Mouse (Mus musculus) lung, postnatal 0 days (tissue): ENCODE measurements around the gene Rsph4a. TPM values are rescaled to one million over a fixed set of nuclear protein-coding genes. Genes with fewer than 3 reads are reported as not detected.

Experiments used
- ATAC-seq: fragments of 200-750 bp; cut with Nextera tagmentation; 2 replicates; pipeline ENCODE4 v1.8.0; 2017; ENCODE audit warnings: moderate library complexity
- DNase-seq: peaks from one replicate; pipeline ENCODE4 v3.0.0-alpha.2; 2016; ENCODE audit warnings: low spot score
- H3K27ac ChIP-seq: fragments of 300-500 bp; sonication (generic); 2 replicates; pipeline ENCODE4 v1.5.1; 2014; ENCODE audit warnings: antibody characterized with exemption, mild to moderate bottlenecking, low read length, mixed read lengths
- H3K27me3 ChIP-seq: fragments of 300-500 bp; sonication (generic); replicated peaks from 2 replicates; pipeline ENCODE4 v1.6.1; 2014; ENCODE audit warnings: low read length, mixed read lengths; ENCODE audit not compliant: insufficient read depth
- H3K36me3 ChIP-seq: fragments of 300-500 bp; sonication (generic); 2 replicates; pipeline ENCODE4 v1.6.1; 2014; ENCODE audit warnings: low read length, mixed read lengths; ENCODE audit not compliant: insufficient read depth
- H3K4me1 ChIP-seq: fragments of 300-500 bp; sonication (generic); 2 replicates; pipeline ENCODE4 v1.6.1; 2014; ENCODE audit warnings: antibody characterized with exemption, low read depth, low read length, mixed read lengths; ENCODE audit not compliant: insufficient read depth
- H3K4me2 ChIP-seq: fragments of 300-500 bp; sonication (generic); replicated peaks from 2 replicates; pipeline ENCODE4 v1.6.1; 2014; ENCODE audit warnings: low read depth, mild to moderate bottlenecking, low read length, moderate library complexity, mixed read lengths
- H3K4me3 ChIP-seq: fragments of 300-500 bp; sonication (generic); 2 replicates; pipeline ENCODE4 v1.5.1; 2014; ENCODE audit warnings: low read depth, low read length
- H3K9ac ChIP-seq: fragments of 300-500 bp; sonication (generic); replicated peaks from 2 replicates; pipeline ENCODE4 v1.6.1; 2014; ENCODE audit warnings: low read depth, mild to moderate bottlenecking
- H3K9me3 ChIP-seq: fragments of 300-500 bp; sonication (generic); 2 replicates; pipeline ENCODE4 v1.6.1; 2016; ENCODE audit warnings: low read length, mixed read lengths
- CTCF ChIP-seq: IDR thresholded peaks from 2 replicates; pipeline ENCODE4 v1.5.1; 2016; ENCODE audit warnings: antibody characterized with exemption, mild to moderate bottlenecking
- EP300 ChIP-seq: IDR thresholded peaks from 2 replicates; pipeline ENCODE4 v1.6.1; 2016; ENCODE audit warnings: antibody characterized with exemption, mild to moderate bottlenecking, control low read depth
- WGBS: fragments of 180-500 bp; shearing (Covaris S2); extraction: QIAGEN DNeasy Blood & Tissue Kit; methylation state at CpG from one replicate; pipeline ENCODE4 v1.1.7; 2014; 5-methylcytosine and 5-hydroxymethylcytosine counted together
- polyA plus RNA-seq: library from polyadenylated mRNA; unstranded; fragments of >200 nt; fragmentation: Nextera tagmentation; extraction: Ambion mirVana; gene quantifications from 2 replicates; pipeline ENCODE4 v1.2.1, GENCODE M21; 2015

The Rsph4a gene
- polyA plus RNA-seq, 1 experiment from 2014 or later = 2.1 TPM

- DNase-seq (no peak), ATAC-seq (no peak)
- TF ChIP-seq EP300 (no peak), CTCF (no peak)
- Histone ChIP-seq H3K9me3 (no peaks in the 10 kb centered on the region), H3K4me1 (no peaks in the 10 kb centered on the region), H3K27ac (no peak overlapping the region), H3K9ac (no peak overlapping the region), H3K4me2 (peak overlapping the region; percentile 52), H3K36me3 (no peaks in the 10 kb centered on the region), H3K27me3 (no peaks in the 10 kb centered on the region), H3K4me3 (peak overlapping the region; percentile 18; the same call in 1 of the 2 replicates)
- 5% methylated on average over 6 of the region's 6 CpGs for WGBS
Measured at GRCm38 (mm10) chr10:33905489-33905888, 578 bp downstream of the Rsph4a start.

GRCm38 (mm10) chr10:33940702-33941101, 35.8 kb downstream of the Rsph4a start:
- no peak overlapping the region for H3K27ac ChIP-seq
- no peaks in the 10 kb centered on the region for H3K4me1 ChIP-seq
- H3K9me3 ChIP-seq = no peaks in the 10 kb centered on the region
- no peak overlapping the region for H3K4me2 ChIP-seq
- H3K36me3 ChIP-seq = peaks cover 28% of the 10 kb centered on the region; the same call in 1 of the 2 replicates
- DNase-seq (peak; percentile 33), ATAC-seq (no peak)
- H3K9ac ChIP-seq = no peak overlapping the region
- H3K4me3 ChIP-seq = no peak overlapping the region
- H3K27me3 ChIP-seq = no peaks in the 10 kb centered on the region
- TF ChIP-seq EP300 (no peak), CTCF (no peak)

GRCm38 (mm10) chr10:33945390-33945789, 40.5 kb downstream of the Rsph4a start:
- Histone ChIP-seq H3K27me3 (no peaks in the 10 kb centered on the region), H3K9me3 (no peaks in the 10 kb centered on the region), H3K4me3 (no peak overlapping the region), H3K27ac (no peak overlapping the region), H3K4me2 (no peak overlapping the region), H3K36me3 (peaks cover 19% of the 10 kb centered on the region; the same call in 1 of the 2 replicates), H3K9ac (no peak overlapping the region), H3K4me1 (no peaks in the 10 kb centered on the region)
- ATAC-seq (no peak), DNase-seq (no peak)
- 78% methylated on average over 3 of the region's 3 CpGs for WGBS
- no peak for TF ChIP-seq EP300

- H3K27me3 ChIP-seq = no peaks in the 10 kb centered on the region
- 84% methylated on average over 2 of the region's 2 CpGs for whole genome bisulfite sequencing
- H3K9me3 ChIP-seq = no peaks in the 10 kb centered on the region
- H3K9ac ChIP-seq = no peak overlapping the region
- no peaks in the 10 kb centered on the region for H3K4me1 ChIP-seq
- no peak overlapping the region for H3K4me2 ChIP-seq
- H3K36me3 ChIP-seq = peaks cover 19% of the 10 kb centered on the region; the same call in 1 of the 2 replicates
- no peak overlapping the region for H3K27ac ChIP-seq
- DNase-seq = no peak
- no peak for ATAC-seq
- H3K4me3 ChIP-seq = no peak overlapping the region
- TF ChIP-seq EP300 = no peak
Measured at GRCm38 (mm10) chr10:33946336-33946735, 41.4 kb downstream of the Rsph4a start.

- TF ChIP-seq CTCF (no peak), EP300 (no peak)
- WGBS = 1% methylated on average over 39 of the region's 42 CpGs
- Histone ChIP-seq H3K9ac (peak within 1 kb of the TSS; percentile 97), H3K36me3 (no peaks in the 10 kb centered on the region), H3K4me3 (peak within 1 kb of the TSS; percentile 85), H3K4me1 (no peaks in the 10 kb centered on the region), H3K4me2 (peak within 1 kb of the TSS; percentile 72), H3K27me3 (no peaks in the 10 kb centered on the region), H3K27ac (peak within 1 kb of the TSS; percentile 89), H3K9me3 (no peaks in the 10 kb centered on the region)
- ATAC-seq (peak; percentile 97), DNase-seq (peak; percentile 97)
Measured at GRCm38 (mm10) chr10:33950803-33951583, 46.1 kb downstream of the Rsph4a start, which contains the start of gene Zup1. Zup1 (minus strand) TSS chr10:33951269.

DNA sequence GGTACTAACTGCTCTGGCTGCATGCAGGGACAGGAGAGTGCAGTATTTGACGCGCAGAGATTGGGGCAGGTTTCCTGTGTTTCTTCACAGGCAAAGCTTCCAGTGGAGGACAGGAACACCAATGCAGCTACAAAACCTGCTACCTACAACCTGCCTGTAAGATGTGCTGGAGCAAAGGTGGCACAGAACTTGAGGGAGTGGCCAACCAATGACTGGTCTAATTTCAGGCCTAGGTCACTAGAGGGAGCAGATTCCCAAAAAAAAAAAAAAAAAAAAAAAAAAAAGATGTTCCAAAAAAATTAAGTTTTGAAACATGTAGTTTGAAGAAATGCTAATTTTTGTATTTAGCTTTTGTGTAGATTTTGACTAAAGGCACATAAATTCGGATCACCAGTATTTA, 47.6 kb downstream of the Rsph4a start:
- Histone ChIP-seq H3K9ac (no peak overlapping the region), H3K4me1 (no peaks in the 10 kb centered on the region), H3K27me3 (no peaks in the 10 kb centered on the region), H3K27ac (no peak overlapping the region), H3K4me3 (no peak overlapping the region), H3K36me3 (no peaks in the 10 kb centered on the region), H3K4me2 (no peak overlapping the region), H3K9me3 (no peaks in the 10 kb centered on the region)
- 66% methylated on average over 3 of the region's 3 CpGs for WGBS
- ATAC-seq (no peak), DNase-seq (no peak)
- TF ChIP-seq CTCF (no peak), EP300 (no peak)

Other genes starting within 250 kb of the Rsph4a start
- gene Sult3a2, start 118.4 kb upstream of the Rsph4a start, polyA plus RNA-seq = not detected in 2 replicates
- not detected in 2 replicates for gene Sult3a1, start 47.4 kb upstream of the Rsph4a start, polyA plus RNA-seq
- gene Zup1, start 46.2 kb downstream of the Rsph4a start, polyA plus RNA-seq = 13.7 and 17.4 TPM in 2 replicates
- 95.9 and 96.5 TPM in 2 replicates for gene Rwdd1, start 114.5 kb downstream of the Rsph4a start, polyA plus RNA-seq
- gene Trappc3l, start 132.5 kb downstream of the Rsph4a start, polyA plus RNA-seq = not detected in 2 replicates
- not detected in 2 replicates for gene Calhm4, start 139.2 kb downstream of the Rsph4a start, polyA plus RNA-seq
- 1.2 and 1.3 TPM in 2 replicates for gene Calhm5, start 191.4 kb downstream of the Rsph4a start, polyA plus RNA-seq
- 1.1 TPM in 2 replicates for gene Calhm6, start 222.9 kb downstream of the Rsph4a start, polyA plus RNA-seq